Mouse (Mus musculus) embryonic fibroblast, embryonic 13.5 days (primary cell): Measurements from ENCODE around the gene Tprkb.
"Not testable (repeated sequence)": the region's sequence is repeated elsewhere in the genome, so short reads cannot be mapped to it uniquely, and the experiment has no call there.

Source experiments
- CTCF ChIP-seq: IDR thresholded peaks from 2 replicates; pipeline ENCODE4 v1.5.1; 2011; ENCODE audit warnings: mild to moderate bottlenecking, control low read depth, low read length, moderate library complexity, borderline replicate concordance; ENCODE audit not compliant: insufficient read depth
- POLR2A ChIP-seq: IDR thresholded peaks from 2 replicates; pipeline ENCODE4 v1.6.1; 2011; ENCODE audit warnings: low read depth, mild to moderate bottlenecking, control low read depth, low read length, moderate library complexity

GRCm38 (mm10) chr6:85866166-85866565 lies 45.5 kb upstream of the Tprkb start:
- not testable (repeated sequence) for TF ChIP-seq CTCF, POLR2A
